Mouse (Mus musculus): Measurements from ENCODE around the gene Arhgef39.

DNA sequence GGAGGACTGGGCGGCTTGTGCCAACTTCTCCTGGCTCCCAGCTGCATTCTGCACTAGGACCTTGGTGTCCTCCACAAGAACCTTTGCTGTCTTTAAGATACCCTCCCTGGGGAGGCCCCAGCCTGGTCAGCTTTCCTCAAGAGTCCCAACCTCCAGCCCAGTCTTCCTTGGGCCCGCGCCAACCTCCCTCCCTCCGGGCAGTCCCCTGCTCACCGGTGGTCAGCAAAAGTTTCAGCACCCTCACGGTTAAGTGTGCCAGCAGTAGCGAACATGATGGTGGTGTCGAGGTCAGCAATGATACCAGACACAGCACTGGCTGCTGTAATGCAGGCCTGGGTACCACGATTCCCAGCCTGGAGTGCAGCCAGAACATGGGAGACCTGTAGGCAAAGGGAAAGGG, 36.5 kb upstream of the Arhgef39 start:
- TF ChIP-seq POLR2A (IDR thresholded peaks at IDR 0.05; ENCODE audit: borderline replicate concordance, low read depth, low read length) = no peak
- TF ChIP-seq CTCF (IDR thresholded peaks at IDR 0.05; ENCODE audit: low read depth, low read length) = no peak

All from bone marrow macrophage, adult 2 months (primary cell).